Mouse (Mus musculus) B cell, adult 2 months (primary cell): ENCODE measurements around the gene Crybg2.

ENCODE experiments used
- DNase-seq, 2 experiments: peaks; one replicate each; pipeline ENCODE4 v3.0.0; 2022

Crybg2 gene

GRCm38 (mm10) chr4:134058908-134059307 lies 1.7 kb upstream of the Crybg2 start:
- DNase-seq = no peak

DNA sequence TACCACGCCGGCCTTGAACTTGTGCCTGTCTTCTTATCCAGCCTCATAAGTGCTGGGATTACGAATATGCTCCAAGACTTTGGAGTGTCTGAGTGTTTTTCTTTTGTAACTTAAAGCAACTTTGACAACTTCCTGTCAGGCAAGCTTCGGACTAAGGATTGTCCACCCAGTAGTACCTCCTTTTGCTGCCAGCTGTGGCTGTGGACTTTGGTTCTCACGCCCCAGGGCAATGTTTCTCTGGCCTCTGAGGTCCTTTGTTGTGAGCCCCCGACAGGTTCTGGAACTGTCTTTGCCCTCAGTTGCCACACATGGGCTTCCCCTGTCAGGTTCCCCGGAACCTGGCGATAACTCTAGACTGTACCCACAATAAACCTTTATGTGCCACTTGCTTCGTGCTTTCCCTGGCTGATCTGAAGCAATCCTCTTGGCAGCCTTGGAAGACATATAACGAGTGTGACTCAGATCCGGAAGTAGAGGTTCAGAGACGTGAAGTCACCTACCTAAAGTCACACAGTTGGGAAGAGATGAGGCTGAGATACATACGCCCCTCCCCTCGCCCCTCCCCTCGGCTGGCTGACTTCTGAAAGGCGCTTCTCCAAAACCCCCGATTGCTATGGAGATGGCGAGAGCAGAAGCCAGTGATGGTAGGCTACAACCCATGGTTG lies 683 bp downstream of the Crybg2 start:
- no peak for DNase-seq

- DNase-seq = no peak
These were observed 1.4 kb downstream of the Crybg2 start for GRCm38 (mm10) chr4:134061944-134062446.

DNA sequence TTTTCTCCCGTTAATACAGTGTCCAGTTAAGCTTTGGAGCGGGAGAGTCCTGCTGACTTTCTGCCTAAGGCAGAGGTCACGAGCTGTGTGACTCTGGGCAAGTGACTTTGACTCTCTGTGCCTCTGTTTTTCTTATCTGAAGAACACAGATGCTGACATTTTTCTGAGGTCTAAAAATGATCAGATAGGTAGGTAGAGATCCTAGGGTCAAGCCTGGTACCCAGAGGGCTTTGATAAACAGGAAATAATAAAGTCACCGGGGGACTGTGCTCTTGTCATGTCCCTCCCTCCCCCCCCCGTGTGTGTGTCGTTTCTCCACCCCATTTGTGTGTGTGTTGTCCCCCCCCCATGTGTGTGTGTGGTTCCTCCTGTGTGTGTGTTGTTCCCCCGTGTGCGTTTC lies 1.9 kb downstream of the Crybg2 start:
- DNase-seq = no peak

GRCm38 (mm10) chr4:134065431-134066004 lies 4.9 kb downstream of the Crybg2 start:
- DNase-seq = no peak

DNA sequence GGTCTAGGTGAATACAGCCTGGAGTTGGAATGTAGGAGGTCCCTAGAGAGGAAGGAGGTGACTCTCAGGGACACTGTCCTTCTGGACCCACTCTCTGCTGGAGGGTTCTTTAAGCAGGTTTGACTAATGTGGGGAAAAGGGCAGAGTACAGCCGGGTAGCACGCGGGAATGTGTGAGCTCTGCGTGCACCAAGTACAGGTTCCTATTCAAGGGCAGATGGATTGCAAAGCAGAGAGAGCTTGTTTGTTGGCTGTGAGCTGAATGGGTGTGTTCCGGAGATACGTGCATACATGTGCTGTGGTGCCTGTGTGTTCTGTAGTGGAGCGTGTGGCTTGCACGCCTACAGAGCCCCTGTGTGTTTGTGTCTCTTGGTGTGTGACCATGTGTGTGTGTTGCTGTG lies 6.8 kb downstream of the Crybg2 start:
- no peak for DNase-seq

GRCm38 (mm10) chr4:134067833-134068544 lies 7.4 kb downstream of the Crybg2 start:
- no peak for DNase-seq

GRCm38 (mm10) chr4:134068793-134069580 lies 8.4 kb downstream of the Crybg2 start:
- no peak for DNase-seq

DNA sequence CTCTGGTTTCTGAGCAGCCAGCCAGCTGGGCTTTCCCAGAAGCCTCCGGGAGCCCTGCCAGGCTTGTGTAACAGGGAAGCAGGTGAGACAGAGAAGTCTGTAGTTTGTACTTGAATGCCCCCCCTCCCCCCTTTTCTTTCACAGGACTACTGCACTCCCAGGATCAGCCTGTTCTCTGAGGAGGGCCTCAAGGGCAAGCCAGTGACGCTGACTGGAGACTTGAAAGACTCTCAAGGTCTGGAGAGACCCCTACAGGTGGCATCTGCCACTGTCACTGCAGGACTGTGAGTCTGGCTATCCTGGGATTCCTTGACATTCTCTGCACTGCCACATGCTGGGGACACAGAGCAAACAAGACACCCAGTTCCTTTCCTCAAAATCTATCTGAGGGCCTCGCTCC lies 18.1 kb downstream of the Crybg2 start:
- DNase-seq = peak; percentile 51 to 61

DNA sequence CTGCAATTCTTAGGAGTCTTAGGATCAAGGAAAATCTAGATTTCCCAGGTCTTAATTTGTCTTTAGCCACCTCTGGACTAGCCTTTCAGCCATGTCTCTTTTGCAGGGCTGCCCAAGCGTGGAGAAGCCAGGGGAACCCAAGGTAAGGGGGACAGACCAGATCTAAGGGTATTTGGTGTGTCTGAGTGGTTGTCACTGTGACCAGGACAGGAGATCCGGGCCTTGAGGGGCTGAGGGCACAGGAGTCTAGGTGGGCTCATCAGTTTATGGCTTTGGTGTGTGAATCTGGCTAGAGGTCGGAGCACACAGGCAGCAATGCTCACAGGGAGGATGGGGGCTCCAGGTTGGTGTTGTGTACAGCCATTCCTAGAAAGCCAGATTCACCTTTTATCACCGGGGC lies 20.1 kb downstream of the Crybg2 start:
- DNase-seq = no peak

GRCm38 (mm10) chr4:134081730-134082386 lies 21.2 kb downstream of the Crybg2 start:
- peak; percentile 96 to 98 for DNase-seq

DNA sequence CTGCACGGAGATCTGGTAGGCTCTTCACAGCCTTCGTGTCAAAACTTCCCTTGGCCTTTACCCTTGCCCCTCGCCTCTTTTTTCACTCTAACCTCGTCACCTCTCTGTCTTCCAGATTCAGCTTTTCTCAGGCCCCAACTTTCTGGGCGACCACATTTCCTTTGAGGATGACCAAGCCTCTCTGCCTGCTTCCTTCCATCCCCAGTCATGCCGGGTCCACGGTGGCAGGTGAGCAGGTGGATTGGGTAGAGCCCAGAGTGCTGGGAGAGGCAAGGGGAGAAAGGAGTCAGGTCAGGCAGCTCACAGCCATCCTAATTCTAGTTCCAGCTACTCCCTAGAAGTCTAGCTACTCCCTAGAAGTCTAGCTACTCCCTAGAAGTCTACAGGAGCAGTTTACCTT lies 21.8 kb downstream of the Crybg2 start:
- DNase-seq = no peak

GRCm38 (mm10) chr4:134084999-134085398 lies 24.4 kb downstream of the Crybg2 start:
- DNase-seq = no peak

GRCm38 (mm10) chr4:134087412-134087811 lies 26.8 kb downstream of the Crybg2 start:
- peak; percentile 69 to 70 for DNase-seq

GRCm38 (mm10) chr4:134089029-134089428 lies 28.4 kb downstream of the Crybg2 start:
- DNase-seq = no peak

DNA sequence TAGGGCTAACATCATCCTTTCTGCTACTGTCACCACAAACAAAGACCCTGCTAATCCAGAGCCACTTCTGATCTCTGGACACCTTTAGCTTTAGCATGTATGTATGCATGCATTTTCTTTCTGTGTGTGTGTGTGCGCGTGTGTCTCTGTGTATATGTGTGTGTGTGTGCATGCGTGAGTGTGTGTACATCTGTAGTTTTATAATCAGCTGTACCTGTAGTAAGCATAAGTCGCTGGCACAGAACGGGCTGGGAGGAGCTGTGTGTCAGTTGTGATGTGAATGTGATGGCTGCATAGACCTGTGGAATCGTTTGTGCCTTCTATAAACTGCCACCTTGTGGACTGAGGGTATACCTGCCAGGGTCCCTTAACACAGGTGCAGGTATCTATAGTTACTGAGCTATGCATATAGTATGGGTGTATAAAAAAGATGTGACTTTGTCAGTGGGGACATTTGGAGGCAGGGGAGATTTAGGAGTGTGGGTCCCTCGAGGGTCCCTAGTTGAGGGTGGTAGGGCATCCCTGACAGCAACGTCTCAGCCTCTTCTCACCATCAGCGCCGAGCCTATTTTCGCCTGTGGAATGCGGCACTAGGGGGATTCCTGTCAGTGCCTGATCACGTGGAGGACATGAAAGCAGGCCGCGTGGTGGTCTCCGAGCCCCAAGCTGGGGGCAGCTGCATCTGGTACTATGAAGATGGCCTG lies 30.1 kb downstream of the Crybg2 start:
- DNase-seq = no peak

- no peak for DNase-seq
These were observed 30.6 kb downstream of the Crybg2 start for GRCm38 (mm10) chr4:134091225-134091529.

DNA sequence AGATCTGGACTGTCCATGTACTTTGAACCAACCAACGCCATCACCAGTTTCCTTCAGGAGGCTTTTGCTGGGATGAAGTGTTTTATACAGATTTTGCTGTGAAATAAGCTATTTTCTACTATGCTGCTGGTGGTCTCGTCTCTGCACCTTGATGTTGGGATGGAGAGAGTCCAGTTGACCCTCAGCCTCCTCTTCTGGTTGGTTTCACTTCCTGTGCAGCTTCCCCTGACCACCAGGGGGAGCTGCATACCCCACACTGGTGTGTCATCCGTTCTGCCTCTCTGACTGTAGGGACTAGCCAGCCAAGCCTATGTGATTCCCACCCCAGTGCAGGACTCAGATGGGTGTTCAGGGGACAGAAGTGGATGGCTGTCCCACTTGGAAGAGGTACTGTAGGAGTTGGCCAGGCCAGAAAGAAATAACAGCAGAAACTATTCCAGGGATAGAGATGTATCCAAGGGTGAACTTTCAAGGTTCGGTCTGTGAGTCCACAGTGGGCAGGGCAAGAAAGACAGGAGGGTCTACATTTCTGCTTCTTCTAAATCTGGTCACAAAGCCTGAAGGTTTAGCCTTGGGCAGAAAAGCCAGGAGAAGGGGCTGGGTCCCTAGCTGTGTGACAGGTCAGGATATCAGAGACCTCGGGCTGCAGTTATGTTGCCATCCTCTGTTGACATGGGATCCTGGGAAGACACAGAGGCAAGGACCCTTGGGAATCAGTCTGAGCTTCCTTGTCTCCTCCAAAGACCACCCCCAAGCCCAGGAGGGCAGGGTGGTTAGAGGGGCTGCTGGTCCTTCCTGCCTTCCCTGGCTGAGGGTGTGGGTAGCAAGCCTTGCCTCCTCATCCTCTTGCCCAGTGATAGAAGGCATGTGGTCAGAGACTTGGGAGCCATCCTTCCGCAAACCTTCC lies 32.0 kb downstream of the Crybg2 start:
- peak; percentile 89 to 90 for DNase-seq

DNA sequence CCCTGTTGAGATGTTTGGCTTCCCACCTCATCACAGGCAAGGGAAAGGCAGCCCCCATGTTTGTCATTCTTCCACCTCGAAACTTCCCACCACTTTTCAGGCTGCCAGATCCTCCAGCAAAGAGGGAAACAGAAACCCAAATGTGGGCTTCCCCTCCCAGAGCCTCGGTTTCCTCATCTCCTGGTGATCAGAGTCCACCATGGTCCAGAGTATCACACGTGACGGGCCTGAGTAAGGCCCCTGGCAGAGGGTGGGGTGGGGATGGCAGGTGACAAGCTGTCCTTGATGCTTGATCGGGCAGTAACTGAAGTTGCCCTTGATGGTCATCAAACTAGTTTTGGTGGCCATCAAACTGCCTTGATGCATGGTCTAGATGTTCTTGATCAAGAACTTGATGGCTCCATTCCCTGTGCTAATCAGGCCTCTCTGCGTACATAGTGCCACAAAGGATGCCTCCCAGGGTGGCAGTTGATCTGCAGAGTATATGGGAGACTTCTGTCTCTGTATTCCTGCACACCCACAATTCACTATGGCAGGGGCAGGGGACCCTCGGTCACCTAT lies 33.5 kb downstream of the Crybg2 start:
- DNase-seq = no peak

- DNase-seq = peak; percentile 86 to 90
These were observed 34.4 kb downstream of the Crybg2 start, which contains the start of gene Cd52 for GRCm38 (mm10) chr4:134094923-134095547. Gene Cd52 (minus strand): TSS chr4:134095082.
